Mouse (Mus musculus) midbrain, embryonic 13.5 days (tissue): ENCODE data around the gene Ms4a4a. TPM values are rescaled to one million over a fixed set of nuclear protein-coding genes. Genes with fewer than 3 reads are reported as not detected.

Experiments used
- ATAC-seq: fragments of 200-750 bp; cut with Nextera tagmentation; 2 replicates; pipeline ENCODE4 v1.8.0; 2017; ENCODE audit warnings: mild to moderate bottlenecking, moderate TSS enrichment, moderate library complexity
- H3K27ac ChIP-seq: fragments of 300-500 bp; sonication (generic); 2 replicates; pipeline ENCODE4 v1.5.1; 2015; ENCODE audit warnings: inconsistent platforms, mild to moderate bottlenecking, moderate library complexity
- H3K27me3 ChIP-seq: fragments of 300-500 bp; sonication (generic); 2 replicates; pipeline ENCODE4 v1.6.1; 2015; ENCODE audit warnings: mild to moderate bottlenecking, inconsistent platforms
- H3K36me3 ChIP-seq: fragments of 300-500 bp; sonication (generic); 2 replicates; pipeline ENCODE4 v1.6.1; 2015; ENCODE audit warnings: mild to moderate bottlenecking, inconsistent platforms
- H3K4me1 ChIP-seq: fragments of 300-500 bp; sonication (generic); replicated peaks from 2 replicates; pipeline ENCODE4 v1.6.1; 2015; ENCODE audit warnings: inconsistent platforms
- H3K4me2 ChIP-seq: fragments of 300-500 bp; sonication (generic); replicated peaks from 2 replicates; pipeline ENCODE4 v1.6.1; 2015; ENCODE audit warnings: moderate library complexity, mild to moderate bottlenecking, inconsistent platforms
- H3K4me3 ChIP-seq: fragments of 300-500 bp; sonication (generic); replicated peaks from 2 replicates; pipeline ENCODE4 v1.5.1; 2015; ENCODE audit warnings: mild to moderate bottlenecking, inconsistent platforms
- H3K9ac ChIP-seq: fragments of 300-500 bp; sonication (generic); replicated peaks from 2 replicates; pipeline ENCODE4 v1.6.1; 2015; ENCODE audit warnings: mild to moderate bottlenecking, inconsistent platforms
- H3K9me3 ChIP-seq: fragments of 300-500 bp; sonication (generic); 2 replicates; pipeline ENCODE4 v1.6.1; 2016; ENCODE audit warnings: mild to moderate bottlenecking, inconsistent platforms
- WGBS: fragments of 180-500 bp; shearing (Covaris S2); methylation state at CpG from one replicate; pipeline ENCODE4 v1.1.7; 2015; 5-methylcytosine and 5-hydroxymethylcytosine counted together
- polyA plus RNA-seq: library from polyadenylated mRNA; unstranded; fragments of >200 nt; fragmentation: Nextera tagmentation; extraction: Ambion mirVana; gene quantifications from 2 replicates; pipeline ENCODE4 v1.2.1, GENCODE M21; 2015

Gene Ms4a4a
- polyA plus RNA-seq: 1.5 and 2.1 TPM in 2 replicates

DNA sequence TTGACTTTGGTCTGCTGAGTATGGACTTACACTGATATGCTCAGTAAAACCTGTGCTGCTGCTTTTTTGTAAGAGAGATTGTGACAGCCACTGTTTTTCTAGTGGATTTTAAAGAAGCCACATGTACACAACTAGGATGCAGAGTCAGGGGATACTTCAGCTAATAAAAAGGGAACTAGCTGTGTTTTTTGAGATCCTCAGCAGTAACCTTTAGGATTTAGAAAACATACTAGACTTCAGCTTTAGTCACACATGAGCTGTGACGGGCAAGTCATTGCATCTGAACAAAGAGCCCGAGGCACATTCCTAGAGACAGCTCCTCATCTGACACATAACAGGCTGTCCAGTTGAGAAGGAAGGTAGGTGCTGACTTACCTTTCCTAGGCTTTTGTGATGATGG, at the start of gene Ms4a4a:
Ms4a4a (plus strand) TSS at position 251 of the 400 bp plus-strand sequence.
- WGBS: 78% methylated on average over 2 of the region's 2 CpGs
- Histone ChIP-seq H3K4me1 (no peaks in the 10 kb centered on the region), H3K27ac (no peak within 1 kb of the TSS), H3K36me3 (no peaks in the 10 kb centered on the region), H3K9ac (no peak within 1 kb of the TSS), H3K4me2 (no peak within 1 kb of the TSS), H3K9me3 (no peaks in the 10 kb centered on the region), H3K27me3 (no peaks in the 10 kb centered on the region), H3K4me3 (no peak within 1 kb of the TSS)
- ATAC-seq: no peak

GRCm38 (mm10) chr19:11335932-11336331, 39.4 kb upstream of the Ms4a4a start, which contains the start of gene Ms4a7:
Ms4a7 (minus strand) TSS chr19:11336146.
- Histone ChIP-seq H3K9ac (no peak within 1 kb of the TSS), H3K36me3 (no peaks in the 10 kb centered on the region), H3K4me3 (no peak within 1 kb of the TSS), H3K4me2 (no peak within 1 kb of the TSS), H3K4me1 (no peaks in the 10 kb centered on the region), H3K27ac (no peak within 1 kb of the TSS), H3K9me3 (no peaks in the 10 kb centered on the region), H3K27me3 (no peaks in the 10 kb centered on the region)
- 89% methylated on average over 6 of the region's 6 CpGs for WGBS
- no peak for ATAC-seq

DNA sequence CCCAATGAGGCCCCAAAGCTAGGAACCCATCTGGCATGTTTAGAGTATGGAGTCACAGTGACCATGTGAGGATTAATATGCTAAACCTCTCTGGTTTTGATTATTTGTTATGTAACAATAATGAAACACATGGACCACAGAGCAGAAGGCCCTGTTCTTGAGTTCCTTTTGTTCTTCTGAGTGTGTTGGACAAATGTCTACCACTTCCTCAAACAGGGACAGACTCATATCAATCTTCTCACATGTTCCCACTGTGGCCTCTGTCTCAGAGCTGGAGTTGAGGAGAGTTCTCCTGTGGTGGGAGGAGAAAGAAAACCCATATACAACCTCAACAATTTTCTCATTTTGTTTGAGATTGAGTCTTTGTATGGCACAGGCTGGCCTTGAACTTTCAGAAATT, 32.2 kb upstream of the Ms4a4a start:
- no peak for ATAC-seq
- H3K4me3 ChIP-seq: no peak overlapping the region
- no peaks in the 10 kb centered on the region for H3K36me3 ChIP-seq
- no peak overlapping the region for H3K4me2 ChIP-seq
- no peak overlapping the region for H3K9ac ChIP-seq
- no peak overlapping the region for H3K27ac ChIP-seq
- H3K9me3 ChIP-seq: no peaks in the 10 kb centered on the region
- no peaks in the 10 kb centered on the region for H3K27me3 ChIP-seq
- no peaks in the 10 kb centered on the region for H3K4me1 ChIP-seq

DNA sequence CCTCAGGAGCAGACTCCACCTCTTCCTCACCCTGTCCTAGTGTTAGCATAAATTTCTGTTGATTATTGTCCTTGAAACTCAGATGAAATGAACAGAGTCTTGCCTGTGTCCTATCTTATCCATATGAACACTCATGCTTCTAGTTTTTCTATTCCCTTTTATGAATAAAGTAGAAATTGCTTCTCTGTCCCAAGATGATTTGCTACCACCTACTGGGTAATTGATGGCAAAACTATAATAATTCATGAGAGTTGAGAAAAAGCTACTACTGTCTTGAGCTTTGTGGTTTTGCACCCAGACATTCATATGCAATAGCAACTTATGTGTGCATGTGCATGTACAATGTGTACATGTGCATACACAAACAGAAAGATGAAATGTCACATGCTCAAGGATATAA, 31.3 kb upstream of the Ms4a4a start:
- H3K27me3 ChIP-seq: no peaks in the 10 kb centered on the region
- no peak overlapping the region for H3K9ac ChIP-seq
- no peak overlapping the region for H3K4me2 ChIP-seq
- H3K9me3 ChIP-seq: no peaks in the 10 kb centered on the region
- no peaks in the 10 kb centered on the region for H3K4me1 ChIP-seq
- H3K4me3 ChIP-seq: no peak overlapping the region
- no peak for ATAC-seq
- no peaks in the 10 kb centered on the region for H3K36me3 ChIP-seq
- H3K27ac ChIP-seq: no peak overlapping the region

DNA sequence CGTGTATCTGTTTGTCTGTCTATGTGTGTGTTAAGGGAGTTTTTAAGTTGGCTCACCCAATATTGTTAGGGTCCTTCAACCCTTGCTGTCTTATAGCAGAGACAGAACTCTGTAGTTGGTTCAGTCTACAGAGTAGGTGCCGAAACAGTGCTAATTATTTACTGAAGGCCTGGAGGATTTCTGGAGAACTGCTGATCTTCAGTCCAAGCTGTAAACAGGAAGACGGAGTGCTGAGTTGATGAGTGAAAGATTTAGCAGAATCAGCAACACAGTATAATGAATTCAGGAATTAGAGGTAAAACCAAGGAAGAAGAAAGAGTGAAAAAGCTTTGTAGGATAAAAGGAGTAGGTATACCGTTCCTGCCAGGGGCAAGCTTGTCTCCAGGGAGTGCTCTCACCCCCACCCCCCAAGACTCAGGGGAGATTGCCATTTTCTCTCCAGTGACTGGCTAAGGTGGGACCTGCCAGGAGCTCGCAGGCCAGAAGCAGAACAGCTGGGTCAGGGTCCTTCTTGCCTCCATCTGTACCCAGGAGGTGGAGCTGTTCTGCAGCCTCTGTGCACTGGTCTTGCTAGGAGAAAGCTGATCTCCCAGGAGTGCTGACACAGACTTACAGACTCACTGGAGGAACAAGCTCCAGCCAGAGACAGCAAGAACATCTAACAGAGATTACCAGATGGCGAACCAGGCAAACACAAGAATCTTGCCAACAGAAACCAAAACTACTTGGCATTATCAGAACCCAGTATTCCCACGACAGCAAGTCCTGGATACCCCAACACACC, 25.4 kb upstream of the Ms4a4a start:
- Histone ChIP-seq H3K27me3 (no peaks in the 10 kb centered on the region), H3K9ac (no peak overlapping the region), H3K36me3 (no peaks in the 10 kb centered on the region), H3K4me3 (no peak overlapping the region), H3K27ac (no peak overlapping the region), H3K4me2 (no peak overlapping the region), H3K9me3 (no peaks in the 10 kb centered on the region), H3K4me1 (no peaks in the 10 kb centered on the region)
- no peak for ATAC-seq
- WGBS: 63% methylated on average over 7 of the region's 7 CpGs

DNA sequence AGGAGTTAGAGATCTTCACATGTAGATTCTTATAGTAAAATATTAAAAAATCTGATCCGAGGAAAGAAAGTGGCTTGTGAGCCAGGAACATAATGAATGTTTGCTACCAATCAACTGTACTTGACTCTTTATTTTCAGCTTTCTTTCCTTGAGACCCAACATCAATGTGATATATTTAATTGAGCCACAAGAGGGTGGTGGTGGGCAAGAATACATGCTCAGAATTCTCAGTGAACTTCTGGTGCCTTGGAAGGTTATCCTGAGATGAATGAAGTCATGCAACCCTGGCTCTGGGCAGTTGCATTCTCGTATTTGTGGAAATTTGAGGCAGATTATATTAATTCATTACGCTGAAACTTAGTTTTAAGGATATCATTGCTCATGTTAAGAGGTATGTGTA, 23.4 kb upstream of the Ms4a4a start:
- no peak overlapping the region for H3K4me3 ChIP-seq
- no peaks in the 10 kb centered on the region for H3K36me3 ChIP-seq
- 54% methylated on average over 3 of the region's 3 CpGs for WGBS
- H3K9ac ChIP-seq: no peak overlapping the region
- no peaks in the 10 kb centered on the region for H3K9me3 ChIP-seq
- no peak overlapping the region for H3K4me2 ChIP-seq
- H3K4me1 ChIP-seq: no peaks in the 10 kb centered on the region
- no peaks in the 10 kb centered on the region for H3K27me3 ChIP-seq
- no peak overlapping the region for H3K27ac ChIP-seq
- ATAC-seq: no peak

GRCm38 (mm10) chr19:11355730-11356129, 19.6 kb upstream of the Ms4a4a start:
- Histone ChIP-seq H3K27ac (no peak overlapping the region), H3K4me1 (no peaks in the 10 kb centered on the region), H3K36me3 (no peaks in the 10 kb centered on the region), H3K4me3 (no peak overlapping the region), H3K9me3 (no peaks in the 10 kb centered on the region), H3K27me3 (no peaks in the 10 kb centered on the region), H3K4me2 (no peak overlapping the region), H3K9ac (no peak overlapping the region)
- ATAC-seq: no peak
- 89% methylated on average over 7 of the region's 7 CpGs for WGBS

DNA sequence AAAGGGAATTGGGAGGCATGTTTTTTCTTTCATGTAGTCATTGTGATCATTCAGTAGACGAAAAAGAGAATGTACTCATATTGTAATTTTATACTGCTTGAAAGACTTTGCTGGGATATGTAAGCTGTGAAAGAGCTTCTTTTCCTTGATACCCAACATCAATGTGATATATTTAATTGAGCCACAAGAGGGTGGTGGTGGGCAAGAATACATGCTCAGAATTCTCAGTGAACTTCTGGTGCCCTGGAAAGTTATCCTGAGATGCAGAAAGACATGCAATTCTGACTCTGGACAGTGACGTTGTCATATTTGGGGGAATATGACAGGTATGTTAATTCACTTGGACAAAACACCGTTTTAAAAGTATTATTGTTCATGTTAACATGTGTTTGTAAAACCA, 15.2 kb upstream of the Ms4a4a start:
- no peak for ATAC-seq

GRCm38 (mm10) chr19:11362002-11362401, 13.3 kb upstream of the Ms4a4a start:
- H3K4me1 ChIP-seq: no peaks in the 10 kb centered on the region
- H3K9ac ChIP-seq: no peak overlapping the region
- no peak overlapping the region for H3K4me2 ChIP-seq
- H3K36me3 ChIP-seq: no peaks in the 10 kb centered on the region
- H3K27me3 ChIP-seq: no peaks in the 10 kb centered on the region
- no peak for ATAC-seq
- H3K27ac ChIP-seq: no peak overlapping the region
- H3K4me3 ChIP-seq: no peak overlapping the region
- no peaks in the 10 kb centered on the region for H3K9me3 ChIP-seq

More for the DNA sequence above, 15.2 kb upstream of the Ms4a4a start:
- H3K4me2 ChIP-seq: no peak overlapping the region
- no peak overlapping the region for H3K4me3 ChIP-seq
- H3K9me3 ChIP-seq: no peaks in the 10 kb centered on the region
- H3K36me3 ChIP-seq: no peaks in the 10 kb centered on the region
- no peaks in the 10 kb centered on the region for H3K4me1 ChIP-seq
- H3K27me3 ChIP-seq: no peaks in the 10 kb centered on the region
- H3K27ac ChIP-seq: no peak overlapping the region
- WGBS: 67% methylated on average over 3 of the region's 3 CpGs
- H3K9ac ChIP-seq: no peak overlapping the region

DNA sequence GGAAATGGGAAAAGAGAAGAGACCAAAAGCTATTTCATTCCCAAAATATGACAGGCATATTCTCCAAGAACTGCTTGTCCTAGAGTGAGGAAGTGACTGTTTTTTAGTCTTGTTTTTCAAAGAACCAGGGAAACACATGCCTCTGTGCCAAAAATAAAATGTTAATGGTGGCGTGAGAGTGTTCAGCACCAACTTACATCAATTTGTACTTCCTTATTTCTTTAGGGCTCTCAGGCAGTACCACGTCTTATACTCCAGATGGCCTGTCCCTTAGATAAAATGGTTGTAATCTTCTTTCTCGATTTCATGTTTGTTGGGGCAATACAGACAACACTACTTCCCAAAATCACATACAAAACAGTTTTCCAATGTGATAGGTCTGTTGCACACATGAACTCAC, 7.0 kb upstream of the Ms4a4a start:
- no peak for ATAC-seq
- 83% methylated on average over 3 of the region's 3 CpGs for WGBS
- Histone ChIP-seq H3K4me3 (no peak overlapping the region), H3K36me3 (no peaks in the 10 kb centered on the region), H3K27ac (no peak overlapping the region), H3K4me2 (no peak overlapping the region), H3K27me3 (no peaks in the 10 kb centered on the region), H3K9ac (no peak overlapping the region), H3K9me3 (no peaks in the 10 kb centered on the region), H3K4me1 (no peaks in the 10 kb centered on the region)

GRCm38 (mm10) chr19:11371181-11371580, 4.1 kb upstream of the Ms4a4a start:
- no peaks in the 10 kb centered on the region for H3K36me3 ChIP-seq
- H3K4me3 ChIP-seq: no peak overlapping the region
- ATAC-seq: no peak
- no peak overlapping the region for H3K9ac ChIP-seq
- H3K27ac ChIP-seq: no peak overlapping the region
- no peak overlapping the region for H3K4me2 ChIP-seq
- no peaks in the 10 kb centered on the region for H3K9me3 ChIP-seq
- H3K27me3 ChIP-seq: no peaks in the 10 kb centered on the region
- H3K4me1 ChIP-seq: no peaks in the 10 kb centered on the region

GRCm38 (mm10) chr19:11376399-11376798, 1.1 kb downstream of the Ms4a4a start:
- Histone ChIP-seq H3K4me1 (no peaks in the 10 kb centered on the region), H3K4me3 (no peak overlapping the region), H3K9me3 (no peaks in the 10 kb centered on the region), H3K4me2 (no peak overlapping the region), H3K27me3 (no peaks in the 10 kb centered on the region), H3K36me3 (no peaks in the 10 kb centered on the region), H3K9ac (no peak overlapping the region), H3K27ac (no peak overlapping the region)
- WGBS: 82% methylated on average over 2 of the region's 2 CpGs
- no peak for ATAC-seq

DNA sequence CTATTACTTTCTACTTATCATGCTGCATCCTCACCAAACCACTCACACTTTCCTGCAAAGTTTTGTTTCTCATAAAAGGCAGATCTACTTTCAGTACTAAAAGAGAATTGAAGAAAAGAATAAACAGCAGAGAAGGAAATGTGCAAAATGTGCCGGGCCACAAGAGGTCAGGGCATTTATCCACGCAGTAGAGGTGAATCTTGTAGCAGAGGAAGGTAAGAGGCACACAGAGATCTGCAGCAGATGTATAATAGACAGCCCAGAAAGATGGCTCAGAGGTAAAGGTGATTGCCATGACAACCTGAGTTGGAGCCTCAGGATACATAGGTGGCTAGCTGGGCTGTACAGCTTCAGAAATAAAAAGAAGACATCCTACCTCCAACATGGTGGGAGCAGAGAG, 11.8 kb downstream of the Ms4a4a start:
- Histone ChIP-seq H3K36me3 (no peaks in the 10 kb centered on the region), H3K4me3 (no peak overlapping the region), H3K4me2 (no peak overlapping the region), H3K27me3 (no peaks in the 10 kb centered on the region), H3K9ac (no peak overlapping the region), H3K4me1 (no peaks in the 10 kb centered on the region), H3K9me3 (no peaks in the 10 kb centered on the region), H3K27ac (no peak overlapping the region)
- WGBS: 87% methylated on average over 2 of the region's 2 CpGs
- no peak for ATAC-seq
